Mouse (Mus musculus) stomach, embryonic 16.5 days (tissue): Measurements from ENCODE around the gene Prdm5. TPM values are rescaled to one million over a fixed set of nuclear protein-coding genes. Genes with fewer than 3 reads are reported as not detected.

Source experiments
- ATAC-seq: fragments of 200-750 bp; cut with Nextera tagmentation; 2 replicates; pipeline ENCODE4 v1.8.0; 2017; ENCODE audit warnings: moderate number of reproducible peaks, moderate TSS enrichment; ENCODE audit not compliant: insufficient read depth, low FRiP score
- H3K27ac ChIP-seq: fragments of 300-500 bp; sonication (generic); 2 replicates; pipeline ENCODE4 v1.5.1; 2014; ENCODE audit warnings: low read length
- H3K27me3 ChIP-seq: fragments of 300-500 bp; sonication (generic); 2 replicates; pipeline ENCODE4 v1.6.1; 2014; ENCODE audit warnings: low read length, control low read depth, mixed read lengths; ENCODE audit not compliant: control insufficient read depth, insufficient read depth
- H3K36me3 ChIP-seq: fragments of 300-500 bp; sonication (generic); 2 replicates; pipeline ENCODE4 v1.6.1; 2014; ENCODE audit warnings: low read length; ENCODE audit not compliant: control insufficient read depth, insufficient read depth
- H3K4me1 ChIP-seq: fragments of 300-500 bp; sonication (generic); 2 replicates; pipeline ENCODE4 v1.6.1; 2014; ENCODE audit warnings: low read length, control low read depth, mixed read lengths; ENCODE audit not compliant: control insufficient read depth, insufficient read depth
- H3K4me2 ChIP-seq: fragments of 300-500 bp; sonication (generic); 2 replicates; pipeline ENCODE4 v1.6.1; 2014; ENCODE audit warnings: low read depth, low read length, mixed read lengths
- H3K4me3 ChIP-seq: fragments of 300-500 bp; sonication (generic); replicated peaks from 2 replicates; pipeline ENCODE4 v1.5.1; 2014; ENCODE audit warnings: mild to moderate bottlenecking, low read length
- H3K9ac ChIP-seq: fragments of 300-500 bp; sonication (generic); 2 replicates; pipeline ENCODE4 v1.6.1; 2014; ENCODE audit warnings: low read length
- H3K9me3 ChIP-seq: fragments of 300-500 bp; sonication (generic); replicated peaks from 2 replicates; pipeline ENCODE4 v1.6.1; 2016; ENCODE audit warnings: low read length, control low read depth; ENCODE audit not compliant: control insufficient read depth
- WGBS: fragments of 180-500 bp; shearing (Covaris S2); extraction: QIAGEN DNeasy Blood & Tissue Kit; methylation state at CpG from one replicate; pipeline ENCODE4 v1.1.7; 2014; 5-methylcytosine and 5-hydroxymethylcytosine counted together
- polyA plus RNA-seq: library from polyadenylated mRNA; unstranded; fragments of >200 nt; fragmentation: Nextera tagmentation; extraction: Ambion mirVana; gene quantifications from 2 replicates; pipeline ENCODE4 v1.2.1, GENCODE M21; 2015

Gene Prdm5
- polyA plus RNA-seq, 1 experiment from 2014 or later: 20.5 TPM

- Histone ChIP-seq H3K4me2 (no peak overlapping the region), H3K9ac (no peak overlapping the region), H3K27ac (no peak overlapping the region), H3K4me1 (no peaks in the 10 kb centered on the region), H3K4me3 (no peak overlapping the region), H3K9me3 (no peaks in the 10 kb centered on the region), H3K27me3 (no peaks in the 10 kb centered on the region), H3K36me3 (no peaks in the 10 kb centered on the region)
- 88% methylated on average over 13 of the region's 13 CpGs for WGBS
- ATAC-seq: no peak
Measured at GRCm38 (mm10) chr6:65765752-65766397, 12.9 kb upstream of the Prdm5 start.

GRCm38 (mm10) chr6:65767911-65768310 lies 10.9 kb upstream of the Prdm5 start:
- H3K4me1 ChIP-seq: no peaks in the 10 kb centered on the region
- ATAC-seq: no peak
- no peaks in the 10 kb centered on the region for H3K27me3 ChIP-seq
- H3K36me3 ChIP-seq: no peaks in the 10 kb centered on the region
- H3K4me3 ChIP-seq: no peak overlapping the region
- no peak overlapping the region for H3K9ac ChIP-seq
- 77% methylated on average over 5 of the region's 5 CpGs for WGBS
- no peak overlapping the region for H3K27ac ChIP-seq
- H3K4me2 ChIP-seq: no peak overlapping the region
- H3K9me3 ChIP-seq: no peaks in the 10 kb centered on the region

- Histone ChIP-seq H3K4me2 (no peak overlapping the region), H3K9ac (no peak overlapping the region), H3K27ac (no peak overlapping the region), H3K9me3 (no peaks in the 10 kb centered on the region), H3K4me3 (no peak overlapping the region), H3K27me3 (no peaks in the 10 kb centered on the region), H3K36me3 (no peaks in the 10 kb centered on the region), H3K4me1 (no peaks in the 10 kb centered on the region)
- 87% methylated on average over 4 of the region's 4 CpGs for WGBS
- ATAC-seq: no peak
Measured at GRCm38 (mm10) chr6:65773566-65773965, 5.2 kb upstream of the Prdm5 start.

- H3K36me3 ChIP-seq: no peaks in the 10 kb centered on the region
- peak overlapping the region; percentile 56 for H3K4me3 ChIP-seq
- peaks cover 4% of the 10 kb centered on the region; the same call in 1 of the 2 replicates for H3K4me1 ChIP-seq
- no peaks in the 10 kb centered on the region for H3K27me3 ChIP-seq
- peak overlapping the region; percentile 81 for H3K9ac ChIP-seq
- WGBS: 74% methylated on average over 4 of the region's 4 CpGs
- H3K4me2 ChIP-seq: peak overlapping the region; percentile 73
- H3K27ac ChIP-seq: no peak overlapping the region
- no peak for ATAC-seq
- H3K9me3 ChIP-seq: no peaks in the 10 kb centered on the region
Measured at GRCm38 (mm10) chr6:65779689-65780233, 973 bp downstream of the Prdm5 start.

DNA sequence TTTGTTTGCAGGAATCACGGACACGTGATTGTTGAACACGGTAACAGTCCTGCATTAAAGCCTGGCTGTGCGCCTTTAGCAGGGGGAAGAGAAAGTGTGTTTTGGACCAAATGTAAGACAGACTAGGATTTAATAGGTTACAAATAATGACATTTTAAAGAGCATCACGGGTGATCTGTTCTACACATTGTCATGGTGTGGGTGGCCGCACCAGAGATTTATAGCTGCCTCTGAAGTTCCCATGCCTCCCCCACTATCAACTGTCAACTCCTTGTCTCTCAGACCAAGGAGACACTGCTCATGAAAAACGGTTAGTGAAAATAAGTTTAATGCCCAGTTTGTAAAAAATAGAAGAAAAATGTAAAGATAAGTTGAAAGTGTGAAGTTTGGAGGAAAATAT lies 2.7 kb downstream of the Prdm5 start:
- no peak for ATAC-seq
- Histone ChIP-seq H3K4me1 (peaks cover 4% of the 10 kb centered on the region; the same call in 1 of the 2 replicates), H3K27ac (no peak overlapping the region), H3K27me3 (no peaks in the 10 kb centered on the region), H3K36me3 (no peaks in the 10 kb centered on the region), H3K4me2 (no peak overlapping the region), H3K9ac (no peak overlapping the region), H3K4me3 (no peak overlapping the region), H3K9me3 (no peaks in the 10 kb centered on the region)
- 68% methylated on average over 7 of the region's 7 CpGs for WGBS

DNA sequence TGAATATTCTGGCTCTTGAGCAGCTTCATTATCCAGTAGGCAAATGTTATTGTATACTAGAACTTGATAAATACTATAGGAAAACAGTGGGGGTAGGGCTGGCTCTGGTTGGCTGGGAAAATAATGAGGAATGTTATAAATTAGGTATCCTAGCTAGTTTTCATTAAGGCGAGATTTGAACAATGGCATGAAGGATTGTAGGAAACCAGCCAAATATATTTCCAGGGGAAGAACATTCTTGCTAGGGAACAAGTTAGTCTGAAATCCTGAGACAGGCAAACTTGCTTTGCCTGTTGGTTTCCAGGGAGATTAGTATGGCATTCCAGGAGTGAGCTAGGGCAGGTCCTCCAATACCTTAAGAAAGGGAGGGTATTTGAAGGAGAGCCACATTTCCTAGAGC lies 4.9 kb downstream of the Prdm5 start:
- no peak overlapping the region for H3K9ac ChIP-seq
- peaks cover 4% of the 10 kb centered on the region; the same call in 1 of the 2 replicates for H3K4me1 ChIP-seq
- H3K27ac ChIP-seq: no peak overlapping the region
- ATAC-seq: no peak
- no peaks in the 10 kb centered on the region for H3K27me3 ChIP-seq
- H3K4me3 ChIP-seq: no peak overlapping the region
- H3K9me3 ChIP-seq: no peaks in the 10 kb centered on the region
- 70% methylated on average over 1 of the region's 1 CpGs for WGBS
- H3K4me2 ChIP-seq: no peak overlapping the region
- no peaks in the 10 kb centered on the region for H3K36me3 ChIP-seq

DNA sequence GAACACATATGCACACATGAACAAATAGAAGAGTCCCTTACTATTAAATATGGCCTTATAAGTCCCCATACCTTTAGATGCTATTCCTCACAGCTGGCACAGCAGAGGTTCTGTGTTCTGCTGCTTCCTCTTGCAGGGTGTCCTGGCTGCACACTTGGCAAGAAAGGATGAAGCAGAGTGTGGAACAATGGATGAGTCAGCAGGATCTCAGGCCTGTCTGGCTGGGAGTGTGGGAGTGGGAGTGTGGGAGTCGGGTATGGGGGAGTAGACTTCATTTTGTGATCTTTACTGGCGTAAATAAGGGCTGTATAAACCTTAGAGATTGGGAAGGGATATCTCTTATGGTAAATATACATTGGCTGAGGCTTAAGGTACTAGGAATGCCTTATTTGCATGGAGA lies 14.1 kb downstream of the Prdm5 start:
- Histone ChIP-seq H3K27me3 (no peaks in the 10 kb centered on the region), H3K9ac (no peak overlapping the region), H3K4me3 (no peak overlapping the region), H3K9me3 (no peaks in the 10 kb centered on the region), H3K4me2 (no peak overlapping the region), H3K36me3 (peaks cover 3% of the 10 kb centered on the region; the same call in 1 of the 2 replicates), H3K4me1 (no peaks in the 10 kb centered on the region), H3K27ac (no peak overlapping the region)
- WGBS: 70% methylated on average over 2 of the region's 2 CpGs
- ATAC-seq: no peak

DNA sequence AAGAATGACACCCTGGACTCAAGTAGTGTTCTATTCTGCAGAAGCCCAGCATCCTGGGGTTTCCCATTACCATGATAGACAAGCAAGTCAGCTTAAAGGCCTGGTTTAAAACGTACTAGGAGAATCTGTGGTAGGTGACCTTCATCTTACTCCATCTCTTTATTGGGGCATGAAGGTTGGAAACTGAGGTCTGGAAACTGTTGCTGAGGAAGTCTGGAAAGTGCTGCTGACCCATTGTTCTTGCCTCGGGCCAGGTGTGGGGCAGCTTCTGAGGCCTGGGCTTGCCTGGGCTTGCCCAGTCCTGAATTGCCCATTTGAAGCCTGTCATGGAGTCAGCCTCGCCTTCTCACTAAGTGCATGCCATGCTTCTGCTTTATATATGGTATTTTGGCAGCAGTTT lies 17.8 kb downstream of the Prdm5 start:
- H3K36me3 ChIP-seq: peaks cover 3% of the 10 kb centered on the region; the same call in 1 of the 2 replicates
- no peak overlapping the region for H3K4me3 ChIP-seq
- no peak for ATAC-seq
- no peak overlapping the region for H3K9ac ChIP-seq
- no peaks in the 10 kb centered on the region for H3K9me3 ChIP-seq
- H3K4me2 ChIP-seq: no peak overlapping the region
- H3K27ac ChIP-seq: no peak overlapping the region
- 78% methylated on average over 3 of the region's 3 CpGs for WGBS
- H3K27me3 ChIP-seq: no peaks in the 10 kb centered on the region
- H3K4me1 ChIP-seq: no peaks in the 10 kb centered on the region

DNA sequence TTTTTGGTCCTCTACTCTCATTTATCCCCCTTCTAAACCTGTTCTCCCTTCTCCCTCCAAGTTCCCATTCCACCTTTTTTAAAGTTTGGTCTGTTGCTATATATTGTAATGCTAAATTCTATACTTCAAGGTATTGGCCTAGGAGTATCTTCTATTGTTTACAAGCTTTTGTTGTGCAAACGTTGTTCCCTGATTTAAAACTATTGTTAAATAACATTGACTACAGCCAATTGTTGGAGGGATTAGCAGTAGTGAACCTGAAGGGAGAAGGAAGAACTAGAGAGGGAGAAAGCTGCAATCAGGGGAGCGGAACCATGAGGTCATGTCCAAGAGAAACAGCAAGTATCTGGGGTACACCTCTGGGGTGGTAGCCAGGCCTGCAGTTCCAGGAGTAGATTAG lies 18.5 kb downstream of the Prdm5 start:
- no peak overlapping the region for H3K27ac ChIP-seq
- no peak overlapping the region for H3K4me2 ChIP-seq
- H3K27me3 ChIP-seq: no peaks in the 10 kb centered on the region
- ATAC-seq: no peak
- no peak overlapping the region for H3K9ac ChIP-seq
- H3K9me3 ChIP-seq: no peaks in the 10 kb centered on the region
- no peak overlapping the region for H3K4me3 ChIP-seq
- peaks cover 3% of the 10 kb centered on the region; the same call in 1 of the 2 replicates for H3K36me3 ChIP-seq
- 74% methylated on average over 2 of the region's 2 CpGs for WGBS
- H3K4me1 ChIP-seq: no peaks in the 10 kb centered on the region
